Mouse (Mus musculus): Measurements from ENCODE around the gene Mbnl1.

GRCm38 (mm10) chr3:60617643-60618042, 145.0 kb downstream of the Mbnl1 start:
- TF ChIP-seq CTCF (IDR thresholded peaks at IDR 0.05; ENCODE audit: borderline replicate concordance, insufficient read depth, low read length) (no peak), POLR2A (IDR thresholded peaks at IDR 0.05; ENCODE audit: low read depth, low read length) (no peak)

All from embryonic fibroblast, embryonic 13.5 days (primary cell).